Mouse (Mus musculus) cerebellum, adult 18-20 months (tissue): Measurements from ENCODE around the gene Pls3.

Source experiments
- DNase-seq, 2 experiments: peaks; one replicate each; pipeline ENCODE4 v3.0.0; 2021

The Pls3 gene

DNA sequence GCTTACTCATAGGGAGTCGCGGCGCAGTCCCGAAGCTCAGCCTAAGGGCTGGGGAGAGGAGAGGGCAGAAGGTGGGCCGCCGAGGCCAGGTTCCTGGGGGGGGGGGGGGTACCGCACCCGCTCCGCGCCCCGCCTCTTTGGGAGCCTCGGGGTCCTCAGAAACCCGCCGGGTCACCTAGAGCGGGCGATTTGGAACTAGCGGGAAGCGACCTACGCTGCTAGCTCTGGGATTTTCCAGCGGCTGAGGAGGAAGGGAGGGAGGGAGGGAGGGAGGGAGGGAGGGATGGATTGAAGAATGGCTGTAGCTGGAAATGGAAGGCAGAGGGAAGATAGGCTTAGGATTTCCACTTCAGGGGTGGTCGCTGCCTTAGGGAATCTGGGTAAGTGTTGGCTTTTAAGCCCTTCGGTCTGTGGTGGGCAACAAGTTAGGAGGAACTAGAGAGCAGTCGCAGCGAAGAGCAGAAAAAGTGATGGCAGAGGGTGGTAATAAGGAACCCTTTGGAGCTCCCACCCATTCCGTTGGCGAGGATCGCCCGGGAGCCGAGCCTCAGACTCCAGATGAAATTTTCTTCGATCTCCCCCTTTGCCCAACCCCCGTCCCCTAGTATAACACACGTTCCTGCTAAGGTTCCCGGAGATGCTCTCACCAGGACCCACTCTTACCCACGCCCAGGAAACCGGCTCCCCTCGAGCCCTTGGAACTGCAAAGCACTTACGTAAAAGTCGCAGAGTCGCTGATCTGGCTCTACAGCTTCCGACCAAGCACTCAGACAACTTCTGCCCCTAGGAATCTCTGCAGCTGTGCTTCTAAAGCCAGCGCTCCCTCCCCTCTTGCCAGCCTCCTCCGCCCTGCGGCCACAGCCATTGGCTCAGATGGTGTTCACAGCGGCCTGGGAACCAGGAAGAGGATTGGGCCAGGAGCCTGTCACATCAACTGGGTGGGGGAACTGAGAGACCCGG lies at the start of gene Pls3:
Gene Pls3 (minus strand): TSS at position 851 of the 960 bp plus-strand sequence.
- peak; percentile 75 to 93 for DNase-seq

DNA sequence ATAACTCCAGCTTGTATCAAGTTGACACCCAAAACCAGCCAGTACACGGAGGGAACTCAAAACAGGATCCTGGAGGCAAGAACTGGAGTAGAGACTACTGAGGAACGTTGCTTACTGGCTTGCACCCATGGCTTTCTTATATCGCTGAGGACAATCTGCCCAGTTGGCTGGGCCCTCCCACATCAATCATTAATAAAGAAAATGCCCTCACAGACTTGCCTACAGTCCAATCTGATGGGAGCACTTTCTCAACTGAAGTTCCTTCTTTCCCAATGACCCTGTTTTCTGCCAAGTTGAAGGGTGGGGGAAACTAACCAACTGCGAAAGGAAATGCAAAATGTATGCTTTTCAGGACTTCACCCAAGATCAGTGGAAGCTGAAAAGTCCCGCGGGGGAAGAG lies 20.7 kb upstream of the Pls3 start:
- no peak for DNase-seq

DNA sequence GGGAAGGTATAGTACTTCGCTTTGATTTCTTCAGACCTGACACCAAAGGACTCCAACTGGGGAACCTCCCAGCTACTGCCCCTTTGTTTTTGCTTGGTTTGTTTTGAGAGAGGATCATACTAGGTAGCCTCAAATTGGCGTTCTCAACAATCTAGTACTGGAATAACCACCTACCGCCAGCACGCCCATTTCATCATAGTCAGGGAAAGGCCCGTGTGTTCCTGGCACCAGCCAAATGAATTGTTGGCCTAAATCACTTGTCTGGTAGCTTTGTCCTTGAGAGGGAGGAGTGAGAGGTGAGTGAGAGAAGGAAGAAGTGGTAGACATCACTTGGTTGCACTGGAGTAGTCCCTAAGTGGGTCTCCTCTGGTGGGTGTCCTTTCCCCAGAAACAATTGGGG lies 584 bp upstream of the Pls3 start:
- DNase-seq: peak in 1 of 2 experiments; percentile 8

DNA sequence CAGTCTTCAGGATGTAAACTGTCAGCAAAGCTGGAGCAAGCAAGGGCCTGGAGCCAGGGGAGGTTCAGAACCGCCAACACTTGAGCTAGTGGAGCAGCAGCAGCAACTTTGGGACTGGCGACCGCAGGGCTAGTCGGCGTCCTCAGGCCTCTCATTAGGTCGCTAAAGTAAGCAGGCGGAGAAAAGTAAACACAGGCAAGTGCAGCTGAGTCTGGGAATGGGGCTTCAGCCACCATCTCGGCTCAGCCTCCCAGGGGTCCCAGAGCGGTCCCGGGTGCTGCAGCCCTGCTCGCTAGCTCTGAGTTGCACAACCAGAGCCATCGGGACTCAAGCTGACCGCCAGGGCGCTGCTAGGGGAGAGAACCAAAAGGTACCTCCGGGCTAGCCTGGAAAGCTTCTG lies 1.2 kb downstream of the Pls3 start:
- DNase-seq: peak; percentile 20 to 34

DNA sequence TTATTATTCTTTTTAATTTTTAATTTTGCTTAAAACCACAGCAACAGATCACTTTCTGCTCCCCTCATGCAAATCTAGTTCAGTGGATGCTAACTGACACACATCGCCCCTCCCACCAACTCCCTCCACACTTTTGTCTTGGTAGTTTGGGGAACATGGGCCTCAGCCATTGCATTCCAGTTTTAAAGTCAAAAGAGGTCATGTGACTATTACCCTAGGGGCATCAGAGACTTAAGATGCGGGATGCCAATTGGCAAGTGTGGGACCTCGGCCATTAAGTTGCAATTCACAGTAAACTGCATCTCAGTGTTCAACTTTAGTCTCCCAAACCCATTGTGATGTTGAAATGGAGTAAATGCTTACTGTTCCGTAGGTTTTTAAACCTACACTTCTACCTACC lies 1.7 kb downstream of the Pls3 start:
- DNase-seq: no peak

DNA sequence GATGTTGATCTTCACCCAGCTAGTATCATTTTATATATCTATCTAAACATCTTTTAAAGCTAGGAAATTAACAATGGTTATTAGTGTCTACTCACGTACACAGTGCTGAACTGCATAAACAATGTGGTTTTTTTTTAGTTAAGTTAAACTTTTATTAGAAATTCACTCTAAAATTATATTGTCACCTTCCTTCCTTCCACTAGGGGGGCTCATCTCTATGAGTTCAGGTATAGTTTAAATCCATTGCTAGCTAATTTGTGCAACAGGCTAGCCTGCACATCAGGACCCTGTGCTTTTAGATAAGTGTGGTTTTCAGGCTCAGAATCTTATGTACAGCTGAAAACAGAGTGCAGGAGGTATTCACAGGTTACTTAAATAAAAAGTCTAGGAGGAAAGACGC lies 3.1 kb downstream of the Pls3 start:
- no peak for DNase-seq

DNA sequence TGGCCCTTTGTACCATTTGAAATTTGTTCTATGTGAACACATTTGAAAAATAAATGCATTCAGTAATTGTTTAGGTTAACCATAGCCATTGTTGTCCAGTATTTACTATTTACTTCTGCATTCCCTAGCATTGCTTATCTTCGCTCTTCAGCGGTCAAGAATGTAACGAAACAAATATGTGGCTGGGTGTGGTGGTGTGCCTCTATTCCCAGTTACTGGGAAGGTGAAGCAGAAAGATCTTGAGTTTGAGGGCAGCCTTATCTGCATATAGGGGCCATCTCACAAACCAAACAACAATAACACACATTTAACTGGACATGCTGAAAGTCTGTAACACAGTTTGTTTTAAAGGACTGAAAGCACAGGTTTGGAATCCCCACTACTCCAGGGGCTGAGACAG lies 13.3 kb downstream of the Pls3 start:
- DNase-seq: no peak

DNA sequence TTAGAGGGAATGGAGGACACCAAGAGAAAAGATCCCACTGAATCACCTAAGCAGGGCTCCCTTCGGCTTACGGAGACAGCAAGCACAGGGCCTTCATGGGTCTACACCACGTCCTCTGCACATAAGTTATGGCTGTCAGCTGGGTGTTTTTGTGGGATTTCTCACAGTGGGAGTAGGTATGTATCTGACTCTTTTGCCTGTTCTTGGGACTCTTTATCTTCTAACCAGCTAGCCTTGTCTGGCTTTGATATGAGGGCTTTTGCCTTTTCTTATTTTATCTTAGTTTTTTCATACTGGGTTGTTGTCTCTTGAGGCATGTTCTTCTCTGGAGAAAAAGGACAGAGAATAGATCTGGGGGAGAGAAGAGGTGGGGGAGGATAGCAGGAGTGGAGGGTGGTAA lies 20.7 kb downstream of the Pls3 start:
- DNase-seq: no peak

DNA sequence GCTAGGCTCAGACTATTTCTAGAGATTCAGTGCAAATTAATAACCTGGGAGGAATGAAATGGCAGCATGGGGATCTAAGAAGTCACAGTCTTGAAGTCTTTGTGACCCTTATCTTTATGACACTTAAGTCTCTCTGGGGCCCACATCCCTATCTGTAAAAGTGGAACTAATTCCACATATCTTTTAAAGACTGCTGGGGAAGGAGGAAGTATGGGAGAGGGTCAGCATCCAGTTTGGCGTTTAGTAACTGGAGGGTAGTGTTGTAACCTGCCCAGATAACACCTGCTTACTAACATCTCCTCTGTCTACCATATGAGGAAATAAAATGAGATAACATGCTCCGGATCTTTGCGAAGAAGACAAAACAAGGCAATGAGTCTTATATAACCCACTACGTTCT lies 30.7 kb downstream of the Pls3 start:
- no peak for DNase-seq

DNA sequence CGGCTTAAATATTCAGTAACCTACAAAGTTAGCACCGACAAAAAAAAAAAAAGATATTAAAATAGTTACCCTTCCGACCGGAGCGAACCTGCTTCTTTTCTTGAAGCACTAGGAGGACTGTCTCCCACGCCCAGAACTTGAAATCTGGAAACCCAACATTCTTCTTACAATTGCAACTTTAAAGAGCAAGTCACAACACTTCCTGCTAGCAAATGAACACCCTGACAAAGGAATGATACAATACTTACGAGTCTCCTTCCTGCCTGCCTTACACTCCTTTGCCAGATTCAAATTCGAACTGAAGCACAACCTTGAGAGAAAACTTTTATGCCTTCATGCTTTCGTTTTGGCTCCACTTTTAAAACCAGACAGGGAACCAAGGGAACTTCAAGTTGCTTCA lies 32.1 kb downstream of the Pls3 start:
- DNase-seq: no peak

DNA sequence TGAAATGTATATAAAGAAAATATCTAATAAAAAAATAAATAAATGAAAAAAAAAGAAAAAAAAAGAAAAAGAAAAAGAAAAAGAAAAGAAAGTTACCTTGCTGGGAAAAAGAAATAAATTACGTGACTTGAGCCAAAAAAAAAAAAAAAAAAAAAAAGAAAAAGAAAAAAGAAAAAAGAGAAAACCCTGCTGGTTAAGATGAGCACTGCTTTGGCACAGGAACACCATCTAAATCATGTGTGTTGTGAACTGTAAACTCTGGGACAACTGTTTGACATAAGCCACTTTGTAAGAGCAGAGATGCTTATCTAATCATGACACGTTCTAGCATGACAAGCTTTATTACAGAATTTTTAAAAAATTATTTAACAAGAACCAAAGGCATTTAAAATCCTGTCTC lies 32.9 kb downstream of the Pls3 start:
- no peak for DNase-seq

DNA sequence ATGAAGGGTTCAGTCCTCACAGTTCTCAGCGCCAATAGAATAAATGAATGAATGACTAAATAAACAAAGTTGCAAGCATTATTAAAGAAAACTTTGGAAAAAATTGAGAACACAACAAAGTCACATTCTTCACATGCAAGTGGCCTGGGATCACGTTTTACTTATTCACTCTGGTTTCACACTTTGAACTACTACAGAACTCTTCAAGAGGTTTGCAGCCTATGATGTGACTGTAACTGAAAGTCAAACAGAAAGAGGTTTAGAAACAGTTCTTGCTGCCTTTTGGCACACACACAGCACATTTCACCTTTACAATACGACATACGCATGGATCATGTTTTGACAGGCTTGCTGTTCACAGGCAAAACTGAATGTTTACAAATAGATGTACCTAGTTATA lies 34.7 kb downstream of the Pls3 start:
- DNase-seq: no peak

DNA sequence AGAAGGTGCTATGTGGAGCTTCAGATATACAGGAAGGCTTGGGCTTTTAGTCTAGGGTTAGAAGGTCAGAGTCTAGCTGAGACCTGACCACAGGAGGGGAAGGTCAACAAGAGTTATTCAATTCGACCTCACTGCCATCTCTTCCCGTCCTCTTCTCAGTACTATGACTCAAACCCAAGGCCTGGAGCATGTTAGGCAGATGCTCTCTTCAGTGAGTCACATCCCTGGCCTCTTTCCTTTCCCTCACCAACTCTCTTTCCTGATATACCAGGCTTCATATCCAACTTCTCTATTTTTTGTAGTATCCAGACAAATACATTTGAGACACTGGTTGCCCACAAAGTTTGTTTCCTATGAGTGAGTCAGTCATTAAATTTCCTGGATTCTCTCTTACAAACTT lies 40.1 kb downstream of the Pls3 start:
- DNase-seq: no peak

DNA sequence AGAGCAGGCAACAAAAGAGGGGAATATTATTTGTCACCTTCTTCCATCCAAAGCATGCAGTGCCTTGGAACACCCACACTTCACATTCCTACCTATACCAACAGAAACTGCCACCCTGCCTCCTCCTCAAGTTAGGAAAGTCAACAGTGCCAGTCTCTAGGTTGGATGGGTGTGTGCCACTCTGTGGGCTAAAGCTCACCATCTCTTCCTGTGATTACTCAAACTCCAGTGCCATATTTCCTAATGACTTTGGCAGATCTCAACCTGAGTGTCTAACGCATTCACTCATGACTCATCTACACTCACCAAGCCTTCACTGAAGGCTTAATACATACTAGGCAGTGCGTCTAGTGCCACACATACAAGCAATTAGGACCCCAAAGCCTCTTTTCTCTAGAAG lies 40.7 kb downstream of the Pls3 start:
- DNase-seq: no peak

DNA sequence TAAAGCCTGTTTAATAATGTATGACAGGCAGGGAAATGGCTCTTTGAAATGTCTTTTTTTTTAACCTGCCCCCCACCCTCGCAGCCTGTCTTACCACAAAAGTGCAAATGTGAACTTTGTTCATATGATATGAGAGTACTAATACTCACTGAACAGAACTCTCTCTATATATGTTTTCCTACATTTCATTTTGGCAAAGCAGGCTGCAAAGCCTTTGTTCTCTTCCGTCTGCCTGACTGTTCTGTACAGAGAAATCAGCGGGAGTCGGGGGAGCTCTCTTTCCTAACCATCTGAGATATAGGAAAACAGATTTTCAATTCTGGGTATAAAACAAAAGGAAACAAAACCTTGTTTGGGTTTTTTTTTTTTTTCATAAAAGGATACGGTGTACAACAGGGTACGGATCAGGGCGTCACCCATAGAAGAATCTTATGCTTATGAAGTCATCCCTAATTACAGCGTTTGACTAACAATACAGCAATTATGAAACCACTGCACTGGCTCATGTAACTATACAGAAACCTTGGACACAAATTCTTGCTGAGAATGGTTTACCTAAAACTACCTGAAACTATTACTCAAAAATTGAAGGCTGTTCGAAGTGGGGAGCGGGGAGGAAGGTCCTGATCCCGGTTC lies 41.9 kb downstream of the Pls3 start:
- peak in 1 of 2 experiments; percentile 7 for DNase-seq

DNA sequence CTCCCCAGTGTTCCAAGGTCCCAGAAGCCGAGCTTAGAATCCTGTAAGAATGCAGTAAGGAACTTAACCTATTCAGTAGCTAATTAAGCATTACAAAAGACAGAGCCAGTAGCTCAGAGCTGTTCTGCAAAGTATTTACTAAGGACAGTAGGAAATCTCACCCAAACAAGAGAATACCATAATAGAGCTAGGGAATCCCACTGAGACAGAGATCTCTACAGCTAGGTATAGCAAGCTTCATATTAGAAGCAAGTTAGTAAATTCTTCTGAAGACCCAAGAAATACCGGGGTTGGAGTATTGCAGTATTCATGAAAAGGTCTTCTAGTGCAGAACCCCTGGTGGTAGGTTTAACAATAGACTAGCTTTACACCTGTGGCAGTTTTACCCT lies 45.1 kb downstream of the Pls3 start:
- no peak for DNase-seq

DNA sequence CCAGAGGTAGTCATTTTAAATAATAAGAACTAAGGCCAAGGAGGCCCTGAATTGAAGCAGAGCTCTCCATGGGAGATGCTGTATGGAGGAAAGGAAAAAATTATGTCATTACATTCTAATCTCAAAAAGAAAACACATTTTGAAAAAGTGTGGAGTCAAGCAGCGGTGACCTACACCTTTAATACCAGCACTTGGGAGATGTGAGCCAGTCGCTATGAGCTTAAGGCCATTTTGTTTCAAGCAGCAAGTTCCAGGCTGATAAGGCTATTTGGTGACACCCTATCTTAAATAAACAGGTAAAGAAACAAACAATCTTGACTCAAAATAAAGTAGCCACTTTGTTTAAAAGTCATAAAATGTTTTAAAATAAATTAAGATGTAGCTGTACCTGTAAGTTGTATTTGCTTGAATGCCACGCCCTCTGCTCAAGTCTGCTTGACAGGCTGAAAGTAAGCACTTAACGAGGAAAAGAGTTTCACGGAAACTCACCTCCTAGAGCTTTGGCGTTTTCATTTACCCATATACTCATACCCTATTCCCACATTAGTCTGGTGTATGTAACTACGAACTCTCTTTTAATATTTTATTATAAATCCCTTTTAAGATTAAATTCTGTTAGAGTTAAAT lies 45.6 kb downstream of the Pls3 start:
- DNase-seq: no peak

DNA sequence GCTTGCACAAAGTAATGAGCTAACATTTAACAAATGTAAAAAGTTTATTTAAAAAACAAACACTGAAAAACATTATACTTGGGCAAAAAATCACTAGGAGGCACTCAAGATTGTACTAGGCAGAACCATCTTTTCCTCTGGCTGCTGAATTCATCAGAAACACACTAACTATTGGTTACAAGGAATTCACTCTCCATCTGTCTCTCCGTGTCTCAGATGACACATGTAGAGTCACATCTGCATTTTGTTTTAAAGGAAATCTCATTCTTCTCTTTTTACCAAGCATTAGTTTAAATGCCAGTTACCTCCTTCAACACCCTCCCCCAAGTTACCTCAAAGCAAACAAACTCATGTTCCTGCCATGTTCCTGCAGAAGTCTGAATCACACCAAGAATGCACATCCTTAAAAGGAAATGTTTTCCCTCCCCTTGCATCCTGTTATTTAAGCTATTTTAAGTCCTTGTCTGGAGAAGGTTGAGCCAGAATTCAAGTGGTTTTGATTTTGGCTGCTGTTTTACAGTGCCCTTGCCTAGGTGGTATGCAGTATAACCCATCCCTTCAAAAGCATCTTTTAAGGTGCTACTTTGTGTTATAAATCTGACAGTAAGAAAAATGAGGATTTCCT lies 56.2 kb downstream of the Pls3 start:
- no peak for DNase-seq

DNA sequence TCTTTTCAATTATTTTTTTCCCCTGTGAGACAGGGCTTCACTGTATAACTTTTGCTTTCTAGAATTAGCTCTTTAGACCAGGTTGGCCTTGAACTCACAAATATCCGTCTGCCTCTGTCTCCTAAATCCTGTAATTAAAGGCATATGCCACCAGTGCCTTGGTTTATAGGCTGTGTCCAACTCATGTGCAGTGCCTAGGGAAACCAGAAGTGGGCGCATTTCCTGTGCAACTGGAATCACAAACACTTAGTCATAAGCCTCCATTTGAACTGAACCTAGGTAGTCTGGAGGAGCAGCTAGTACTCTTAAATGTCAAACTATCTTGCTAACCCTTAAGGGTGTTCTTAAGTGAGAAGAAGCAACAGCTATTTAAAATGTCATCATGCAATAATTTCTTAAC lies 60.0 kb downstream of the Pls3 start:
- no peak for DNase-seq

DNA sequence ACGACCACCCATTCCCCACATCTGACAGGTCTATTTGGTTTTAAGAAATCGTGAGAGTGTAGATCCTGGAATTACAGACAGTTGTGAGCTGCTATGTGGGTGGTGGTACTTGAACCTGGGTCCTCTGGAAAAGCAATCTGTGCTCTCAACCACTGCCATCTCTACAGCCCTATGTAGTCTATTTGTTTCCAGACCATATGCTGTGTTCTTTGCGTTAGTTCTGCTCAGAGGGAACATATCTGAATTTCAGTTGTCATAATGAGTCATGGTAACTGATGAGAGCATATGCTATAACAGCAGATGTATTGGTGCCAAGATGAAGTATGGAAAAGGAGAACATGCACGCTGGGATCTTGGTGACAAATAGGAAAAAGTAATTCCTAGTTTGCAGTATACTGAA lies 60.9 kb downstream of the Pls3 start:
- DNase-seq: no peak

DNA sequence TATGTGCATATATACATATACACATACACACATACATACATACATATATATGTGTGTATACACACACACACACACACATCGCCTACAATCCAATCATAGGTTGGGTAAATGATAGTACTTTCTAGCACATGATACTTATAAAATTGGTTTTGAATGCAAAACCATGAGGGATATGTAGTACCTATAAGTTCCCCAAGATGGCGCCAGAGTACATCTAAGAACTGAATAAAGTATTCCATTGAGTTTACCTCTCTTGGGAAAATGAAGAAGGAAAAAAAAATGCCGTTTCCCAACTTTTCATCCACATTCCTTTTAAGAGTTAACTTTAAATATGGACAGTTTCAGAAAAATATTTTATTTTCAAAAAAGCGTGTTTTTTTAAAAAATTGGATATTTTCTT lies 78.4 kb downstream of the Pls3 start:
- DNase-seq: peak; percentile 19 to 53

DNA sequence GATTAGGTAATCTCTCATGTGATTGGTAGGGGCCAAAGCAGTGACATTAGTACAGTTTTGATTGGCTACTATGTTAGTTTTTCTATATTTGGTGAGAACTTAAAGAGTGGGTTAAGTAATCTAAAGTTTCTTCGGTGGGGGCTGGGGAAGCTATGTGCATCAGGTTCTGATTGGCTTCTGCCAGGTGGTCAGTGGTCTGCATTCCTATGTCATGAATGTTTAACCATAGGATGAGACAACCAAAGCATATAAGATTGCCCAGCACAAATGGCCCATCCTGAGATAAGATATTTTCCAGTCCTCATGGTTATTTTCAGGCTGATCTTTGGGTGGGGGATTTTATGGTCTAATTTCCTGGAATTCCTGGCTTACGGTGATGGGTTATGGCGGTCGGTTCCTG lies 95.2 kb downstream of the Pls3 start:
- DNase-seq: no peak

DNA sequence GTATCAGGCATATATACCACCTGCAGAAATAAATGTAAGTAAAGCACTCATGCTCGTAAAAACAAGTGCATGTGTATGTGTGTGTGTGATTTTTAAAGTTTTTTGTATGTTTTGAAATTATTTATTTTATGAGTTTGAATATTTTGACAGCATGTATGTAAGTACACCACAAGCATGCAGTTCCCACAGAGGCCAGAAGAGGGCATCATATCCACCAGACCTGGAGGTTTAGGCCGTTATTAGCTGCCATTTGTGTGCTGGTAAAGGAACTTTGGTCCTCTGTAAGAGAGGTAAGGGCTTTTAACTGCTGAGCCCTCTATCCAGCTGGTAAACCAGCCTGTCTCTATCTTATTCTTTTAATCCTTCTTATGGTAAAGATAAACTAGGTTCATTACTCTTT lies 97.5 kb downstream of the Pls3 start:
- DNase-seq: no peak
